ENCODE assay signal across 12 mouse cellular contexts in genomic region chr5:24968792-24969191, GRCm38 (mm10).
DNase-seq lines count a peak whose midpoint lies in the region; ATAC-seq and TF ChIP-seq lines count a peak whose summit lies in the region.
"Had no signal": no experiment of that assay in that cellular context is flagged by ENCODE, and none has a peak within 500 bp of the region (broad histone marks: within the 10 kb centered on the region; RNA-seq: fewer than 3 reads in every experiment).

No protein-coding gene starts in this region.

- H3K27me3 ChIP-seq in midbrain, embryonic 13.5 days: no peaks in the 10 kb centered on the region
- H3K27me3 ChIP-seq in midbrain, embryonic 10.5 days (ENCODE audit: low read depth, poor library complexity, severe bottlenecking): no peaks in the 10 kb centered on the region
- H3K27me3 ChIP-seq in intestine, embryonic 16.5 days (replicated peaks; ENCODE audit: control insufficient read depth, insufficient read depth, low read length): no peaks in the 10 kb centered on the region
- no peaks in the 10 kb centered on the region for H3K27me3 ChIP-seq in liver, postnatal 0 days (ENCODE audit: insufficient read depth, low read length)
- H3K27me3 ChIP-seq: forebrain, embryonic 15.5 days; neural tube, embryonic 12.5 days had no signal

- H3K9me3 ChIP-seq in midbrain, embryonic 13.5 days: no peaks in the 10 kb centered on the region
- no peaks in the 10 kb centered on the region for H3K9me3 ChIP-seq in midbrain, embryonic 10.5 days (replicated peaks)
- H3K9me3 ChIP-seq in intestine, embryonic 16.5 days (ENCODE audit: control insufficient read depth, low read length): no peaks in the 10 kb centered on the region
- H3K9me3 ChIP-seq in liver, postnatal 0 days (ENCODE audit: low read length): no peaks in the 10 kb centered on the region
- H3K9me3 ChIP-seq: forebrain, embryonic 15.5 days; neural tube, embryonic 12.5 days had no signal

- H3K4me2 ChIP-seq in midbrain, embryonic 13.5 days (replicated peaks): no peak overlapping the region; the same call in 1 of the 2 replicates
- peak overlapping the region; percentile 33 for H3K4me2 ChIP-seq in intestine, embryonic 16.5 days (ENCODE audit: low read depth, low read length)
- H3K4me2 ChIP-seq in liver, postnatal 0 days (ENCODE audit: low read depth, low read length): peak overlapping the region; percentile 40
- H3K4me2 ChIP-seq: forebrain, embryonic 15.5 days; neural tube, embryonic 12.5 days had no signal

- TF ChIP-seq EP300 in liver, postnatal 0 days (IDR thresholded peaks at IDR 0.05; ENCODE audit: low read depth): no peak

- no peak overlapping the region for H3K4me3 ChIP-seq in midbrain, embryonic 13.5 days (replicated peaks)
- H3K4me3 ChIP-seq in midbrain, embryonic 10.5 days: no peak overlapping the region
- no peak overlapping the region for H3K4me3 ChIP-seq in intestine, embryonic 16.5 days (ENCODE audit: low read length)
- H3K4me3 ChIP-seq in liver, postnatal 0 days (ENCODE audit: low read depth, low read length): no peak overlapping the region
- H3K4me3 ChIP-seq: forebrain, embryonic 15.5 days; neural tube, embryonic 12.5 days had no signal

- no peak for DNase-seq in midbrain, embryonic 10.5 days (ENCODE audit: low spot score)
- no peak for DNase-seq in liver, postnatal 0 days
- no peak for DNase-seq in kidney, postnatal 4 days
- DNase-seq in urinary bladder, postnatal 25 days (ENCODE audit: low spot score): no peak
- DNase-seq: kidney, adult 18-20 months; lung, adult 18-20 months; right cerebral cortex, adult 18-20 months had no signal

- 31% methylated on average over 8 of the region's 8 CpGs for WGBS in midbrain, embryonic 13.5 days
- 30% methylated on average over 8 of the region's 8 CpGs for WGBS in midbrain, embryonic 10.5 days
- 30% methylated on average over 8 of the region's 8 CpGs for WGBS in intestine, embryonic 16.5 days
- 11% methylated on average over 8 of the region's 8 CpGs for WGBS in liver, postnatal 0 days (ENCODE audit: insufficient replicate concordance)

- no peak overlapping the region for H3K9ac ChIP-seq in midbrain, embryonic 13.5 days (replicated peaks)
- H3K9ac ChIP-seq in intestine, embryonic 16.5 days (ENCODE audit: low read depth, low read length): 0 out of 2 replicates have a peak overlapping the region, but pooled peaks have one; percentile 5
- no peak overlapping the region for H3K9ac ChIP-seq in liver, postnatal 0 days (replicated peaks)
- H3K9ac ChIP-seq: forebrain, embryonic 15.5 days; neural tube, embryonic 12.5 days had no signal

- TF ChIP-seq CTCF in liver, postnatal 0 days (IDR thresholded peaks at IDR 0.05; ENCODE audit: low read depth): no peak

- no peaks in the 10 kb centered on the region for H3K36me3 ChIP-seq in midbrain, embryonic 13.5 days
- H3K36me3 ChIP-seq in midbrain, embryonic 10.5 days: no peaks in the 10 kb centered on the region
- no peaks in the 10 kb centered on the region for H3K36me3 ChIP-seq in intestine, embryonic 16.5 days (ENCODE audit: control insufficient read depth, insufficient read depth, low read length)
- no peaks in the 10 kb centered on the region; the same call in 1 of the 2 replicates for H3K36me3 ChIP-seq in liver, postnatal 0 days (replicated peaks; ENCODE audit: insufficient read depth, low read length)
- H3K36me3 ChIP-seq: forebrain, embryonic 15.5 days; neural tube, embryonic 12.5 days had no signal

- peaks cover 16% of the 10 kb centered on the region for H3K4me1 ChIP-seq in midbrain, embryonic 13.5 days (replicated peaks)
- peaks cover 14% of the 10 kb centered on the region for H3K4me1 ChIP-seq in midbrain, embryonic 10.5 days
- peaks cover 10% of the 10 kb centered on the region for H3K4me1 ChIP-seq in intestine, embryonic 16.5 days (ENCODE audit: control insufficient read depth, insufficient read depth, low read length)
- peaks cover 27% of the 10 kb centered on the region for H3K4me1 ChIP-seq in liver, postnatal 0 days (ENCODE audit: insufficient read depth)
- H3K4me1 ChIP-seq: neural tube, embryonic 12.5 days had no signal

- 0 out of 2 replicates have a peak overlapping the region, but pooled peaks have one; percentile 7 for H3K27ac ChIP-seq in midbrain, embryonic 13.5 days
- no peak overlapping the region for H3K27ac ChIP-seq in midbrain, embryonic 10.5 days (replicated peaks)
- peak overlapping the region; percentile 86 for H3K27ac ChIP-seq in intestine, embryonic 16.5 days (ENCODE audit: low read length)
- H3K27ac ChIP-seq in liver, postnatal 0 days (ENCODE audit: low read depth): no peak overlapping the region
- H3K27ac ChIP-seq: forebrain, embryonic 15.5 days; neural tube, embryonic 12.5 days had no signal

- peak; percentile 73 for ATAC-seq in midbrain, embryonic 13.5 days
- ATAC-seq in intestine, embryonic 16.5 days: peak; percentile 83
- ATAC-seq in liver, postnatal 0 days: peak; percentile 66
- ATAC-seq in granulocyte monocyte progenitor cell, adult 5-6 weeks (replicated peaks; ENCODE audit: poor library complexity, severe bottlenecking): no peak
- ATAC-seq: forebrain, embryonic 15.5 days had no signal

Comparison
In these comparisons a context has a peak if more than half of its experiments do, and no peak if none do; other contexts are left out.
1. H3K27ac ChIP-seq: peak in midbrain, embryonic 13.5 days (single experiment) and intestine, embryonic 16.5 days (single experiment); none in midbrain, embryonic 10.5 days (single experiment) and liver, postnatal 0 days (single experiment).